Mouse (Mus musculus) heart, adult 8-10 months (tissue): ENCODE measurements at regions not wholly inside any gene's neighbourhood (a gene's known extent, or its start where the extent isn't known, plus 50 kb on each side); places are given as distances from the start of the nearest gene placed in this dataset.

Experiments
- DNase-seq: peaks from one replicate; pipeline ENCODE4 v3.0.0; 2022; ENCODE audit warnings: low spot score

DNA sequence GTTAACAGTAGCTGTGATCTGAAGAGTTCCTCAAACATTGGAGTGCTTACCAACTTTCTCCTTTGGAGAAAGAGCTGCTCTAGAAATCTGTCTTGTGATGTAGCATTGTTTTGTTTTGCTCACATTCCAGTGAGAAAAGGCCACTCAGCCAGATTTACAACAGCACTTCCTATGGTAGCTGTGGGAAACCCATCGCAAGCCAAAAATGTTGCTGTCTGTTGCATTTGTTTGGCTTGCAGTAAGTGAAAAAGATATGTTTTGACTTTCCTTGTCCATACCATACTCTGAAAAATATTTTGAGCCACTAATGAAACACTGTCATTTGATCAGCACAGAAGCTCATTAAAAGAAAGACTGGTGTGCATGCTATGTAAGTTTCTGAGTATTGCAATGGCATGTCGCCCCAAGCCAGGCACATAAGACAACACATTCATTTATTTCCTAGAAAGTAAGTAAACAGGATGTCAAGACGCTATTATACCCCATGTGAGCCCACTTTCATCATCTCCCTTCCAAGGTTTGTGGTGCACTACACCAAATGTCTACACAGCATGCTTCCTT lies 66.2 kb downstream of the Car2 start:
- no peak for DNase-seq

DNA sequence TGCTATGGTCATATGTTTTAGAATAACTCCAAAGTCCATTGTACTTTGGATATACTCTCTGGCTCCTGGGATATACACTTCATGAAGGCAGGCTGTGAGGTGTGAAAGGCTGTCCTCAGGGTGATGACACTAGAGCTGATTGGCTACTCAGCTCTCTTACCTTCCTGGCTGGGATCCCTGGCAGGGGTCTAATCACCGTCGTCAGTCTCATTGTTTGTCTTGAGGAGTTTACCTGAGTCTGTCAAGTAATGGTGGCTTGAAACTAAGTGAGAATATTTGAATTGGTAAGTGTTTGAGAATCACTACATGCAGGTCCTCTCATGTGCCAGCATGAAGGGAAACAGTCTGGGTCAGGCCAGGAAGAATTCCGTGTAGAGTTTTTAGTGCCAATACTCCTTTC lies 66.9 kb downstream of the Car2 start:
- no peak for DNase-seq

GRCm38 (mm10) chr3:14957481-14957880 lies 71.4 kb downstream of the Car2 start:
- DNase-seq = no peak

GRCm38 (mm10) chr3:14958277-14958676 lies 72.2 kb downstream of the Car2 start:
- no peak for DNase-seq

- no peak for DNase-seq
These were observed 73.5 kb downstream of the Car2 start for GRCm38 (mm10) chr3:14959586-14959985.

- DNase-seq = no peak
These were observed 78.7 kb downstream of the Car2 start for GRCm38 (mm10) chr3:14964795-14965194.

DNA sequence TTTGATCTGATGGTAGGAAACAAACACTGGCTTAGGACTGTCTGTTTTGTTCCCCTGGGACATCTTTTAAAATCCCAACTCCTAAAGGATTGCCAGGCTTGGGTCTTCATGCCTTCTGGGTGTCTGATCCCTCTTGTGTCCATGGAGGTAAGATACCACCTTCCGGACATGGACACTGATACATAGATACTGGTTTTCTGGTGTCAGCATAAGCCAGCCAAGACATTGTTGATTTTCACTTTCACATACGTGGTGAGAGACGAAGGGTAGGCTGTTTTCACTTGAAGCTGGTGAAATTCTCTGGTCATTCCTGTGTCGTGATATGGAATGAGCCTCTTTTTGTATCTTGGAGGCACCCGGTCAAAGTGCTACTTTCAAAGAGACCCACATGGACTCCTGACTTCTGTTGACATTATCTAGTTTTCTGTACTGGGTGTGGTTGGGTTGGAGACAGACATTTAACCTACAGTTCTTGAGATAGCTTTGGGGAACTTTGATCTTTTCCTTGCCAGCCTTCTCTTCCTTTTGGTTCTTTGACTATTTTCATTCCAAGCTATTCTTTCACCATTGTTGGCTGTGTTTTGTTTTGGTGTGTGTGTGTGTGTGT lies 79.5 kb downstream of the Car2 start:
- no peak for DNase-seq

DNA sequence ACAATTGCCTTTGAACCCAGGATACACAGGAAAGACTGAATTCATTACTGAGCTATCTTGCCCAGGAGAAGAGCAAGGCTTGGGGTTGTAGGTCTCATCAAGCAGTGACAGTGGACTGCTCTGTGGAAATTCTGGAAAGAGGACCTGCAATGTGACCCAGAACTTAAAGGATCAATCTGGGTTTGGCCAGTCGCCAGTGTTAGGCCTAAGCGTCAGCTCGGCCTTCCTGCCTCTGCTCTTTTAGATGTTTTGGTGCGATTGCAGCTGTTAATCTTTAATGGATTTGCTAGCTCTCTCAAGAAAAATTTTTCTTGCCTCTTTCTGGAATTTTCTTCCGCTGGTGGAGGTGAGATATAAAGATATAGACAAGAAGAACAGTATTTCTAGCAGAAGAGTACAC lies 81.2 kb downstream of the Car2 start:
- no peak for DNase-seq

GRCm38 (mm10) chr3:14968345-14968744 lies 82.3 kb downstream of the Car2 start:
- DNase-seq = no peak

GRCm38 (mm10) chr3:14969698-14970097 lies 83.6 kb downstream of the Car2 start:
- DNase-seq = no peak

DNA sequence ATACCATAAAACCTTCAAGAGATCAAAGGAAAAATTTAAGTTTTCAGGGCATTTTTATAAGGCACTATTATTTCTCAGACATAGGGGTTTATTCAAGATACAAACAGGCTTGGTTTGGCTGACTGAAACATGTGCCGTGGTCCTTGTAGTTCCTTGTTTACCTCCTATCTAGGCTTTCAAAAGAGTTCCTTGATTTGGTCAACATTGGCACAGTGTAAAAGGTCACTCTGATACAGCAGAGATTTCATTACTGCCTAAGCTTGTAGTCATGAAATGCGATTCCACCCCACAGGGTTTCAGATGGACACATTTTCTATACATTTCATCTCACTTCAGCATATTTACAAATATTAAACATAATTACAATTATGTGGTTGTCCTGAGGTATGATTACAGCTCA lies 85.6 kb downstream of the Car2 start:
- no peak for DNase-seq

GRCm38 (mm10) chr3:14974758-14975157 lies 88.7 kb downstream of the Car2 start:
- no peak for DNase-seq

DNA sequence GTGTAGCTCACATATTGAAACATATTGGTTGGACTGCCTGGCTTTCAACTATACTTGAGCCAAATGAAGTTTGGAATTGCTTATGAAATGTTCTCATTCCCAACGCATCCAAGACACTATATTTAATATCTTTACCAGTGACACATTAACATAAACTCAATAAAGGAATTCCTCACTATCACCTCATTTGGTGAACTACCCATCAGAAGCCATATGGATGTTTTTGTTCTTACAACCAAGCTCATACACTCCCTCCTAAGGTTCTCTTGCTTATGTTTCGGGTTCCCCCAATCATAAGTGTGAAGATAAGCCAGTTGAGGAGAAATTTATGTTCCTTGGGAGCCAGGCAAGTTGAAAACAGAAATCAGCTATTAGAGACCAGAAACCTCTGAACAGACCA lies 89.1 kb downstream of the Car2 start:
- no peak for DNase-seq

DNA sequence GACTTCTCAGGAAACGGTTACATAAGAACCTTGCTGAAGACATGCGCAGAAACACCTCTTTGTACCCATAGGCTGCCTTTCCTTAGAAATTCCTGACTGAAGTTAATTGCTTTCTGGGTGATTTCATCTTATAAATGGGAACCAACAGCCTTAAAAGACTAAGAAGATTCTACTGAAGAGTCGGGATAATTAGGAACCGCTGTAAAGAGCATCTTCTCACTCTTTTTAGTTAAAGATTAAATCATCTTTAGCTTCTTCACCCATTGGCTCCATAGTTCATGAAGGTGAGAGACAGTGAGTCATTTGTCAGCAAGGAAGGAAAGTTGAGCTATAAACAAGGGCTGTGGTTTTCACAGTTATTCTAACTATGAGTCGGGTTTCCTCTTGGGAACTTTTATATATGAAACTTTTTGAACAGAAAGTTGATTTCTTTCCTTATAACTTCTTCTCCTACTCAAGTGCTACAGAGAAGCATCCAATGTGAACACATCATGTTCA lies 93.1 kb downstream of the Car2 start:
- no peak for DNase-seq

DNA sequence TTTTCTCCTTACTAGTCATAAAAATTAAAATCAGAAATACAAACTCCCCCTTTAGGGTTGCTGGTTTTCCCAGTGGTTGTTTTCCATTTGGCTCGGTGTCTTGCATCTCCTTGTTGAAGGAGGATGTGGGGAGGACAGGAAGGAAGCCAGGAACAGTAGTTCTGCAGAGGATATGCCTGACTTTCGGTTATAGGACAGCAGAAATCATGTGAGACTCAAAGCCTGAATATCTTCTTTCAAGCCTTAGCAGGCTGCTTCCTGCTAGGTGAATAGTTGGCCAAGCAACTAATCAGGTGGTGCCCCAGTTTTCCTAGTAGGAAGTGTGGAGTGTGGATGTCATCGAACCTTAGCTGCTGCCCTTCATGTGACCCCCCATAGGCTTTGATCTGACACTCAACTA lies 103.6 kb downstream of the Car2 start:
- DNase-seq = no peak

DNA sequence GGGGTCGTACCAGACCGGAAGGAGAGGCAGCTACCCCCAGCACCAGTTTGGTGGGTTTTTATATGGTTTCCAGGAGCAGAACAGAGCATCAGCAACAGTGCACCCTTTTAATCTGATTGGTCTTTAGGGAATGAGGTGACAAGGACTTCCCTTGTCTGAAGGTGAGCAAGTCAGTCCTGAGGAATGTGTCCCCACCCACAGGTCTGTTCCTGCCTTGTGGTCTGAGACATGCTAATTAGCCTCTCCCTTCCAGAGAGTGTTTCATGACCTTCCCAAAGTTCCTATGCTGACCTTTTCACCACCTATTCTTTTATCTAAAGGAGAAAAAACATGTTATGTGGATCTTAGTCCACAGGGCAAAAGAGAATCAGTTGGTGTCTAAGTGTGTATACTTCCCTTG lies 107.9 kb downstream of the Car2 start:
- DNase-seq = no peak

DNA sequence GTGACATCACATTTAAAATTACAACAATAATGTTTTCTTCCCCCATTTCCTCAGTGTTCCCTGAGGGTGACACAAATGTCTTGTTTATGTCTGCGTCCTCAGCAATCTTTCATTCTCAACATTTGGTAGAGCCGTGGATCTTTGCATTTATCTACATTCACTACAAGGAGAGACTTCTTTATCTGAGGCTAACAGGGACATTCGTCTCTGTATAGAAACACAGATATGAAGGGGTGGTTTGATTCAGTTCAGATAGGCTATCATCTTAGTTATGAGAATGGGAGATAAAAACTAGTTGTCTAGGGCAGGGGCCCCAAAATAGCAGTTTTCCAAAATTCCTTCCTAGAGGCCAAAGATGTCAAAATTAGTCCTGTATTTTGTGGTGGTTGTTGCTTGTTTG lies 111.2 kb downstream of the Car2 start:
- DNase-seq = no peak

DNA sequence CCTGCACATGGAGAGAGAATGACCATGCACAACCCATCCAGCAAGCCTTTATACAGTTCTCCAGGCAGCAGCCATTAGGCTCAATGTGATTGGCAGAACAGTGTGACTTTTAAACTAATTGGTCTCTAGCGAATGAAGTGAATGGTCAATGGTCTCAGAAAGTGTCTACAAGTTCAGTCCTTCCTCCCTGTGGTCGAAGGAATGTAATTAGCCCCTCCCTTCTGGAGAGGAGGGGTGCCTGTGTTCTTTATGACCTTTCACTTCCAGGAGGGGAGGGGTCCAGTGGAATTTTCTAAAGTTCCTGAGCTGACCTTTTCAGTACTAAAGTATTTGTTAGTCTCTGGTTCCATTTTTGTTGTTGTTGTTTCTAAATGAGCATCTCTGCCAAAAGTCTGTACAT lies 112.4 kb downstream of the Car2 start:
- no peak for DNase-seq

GRCm38 (mm10) chr3:14999411-14999810 lies 113.3 kb downstream of the Car2 start:
- DNase-seq = no peak

DNA sequence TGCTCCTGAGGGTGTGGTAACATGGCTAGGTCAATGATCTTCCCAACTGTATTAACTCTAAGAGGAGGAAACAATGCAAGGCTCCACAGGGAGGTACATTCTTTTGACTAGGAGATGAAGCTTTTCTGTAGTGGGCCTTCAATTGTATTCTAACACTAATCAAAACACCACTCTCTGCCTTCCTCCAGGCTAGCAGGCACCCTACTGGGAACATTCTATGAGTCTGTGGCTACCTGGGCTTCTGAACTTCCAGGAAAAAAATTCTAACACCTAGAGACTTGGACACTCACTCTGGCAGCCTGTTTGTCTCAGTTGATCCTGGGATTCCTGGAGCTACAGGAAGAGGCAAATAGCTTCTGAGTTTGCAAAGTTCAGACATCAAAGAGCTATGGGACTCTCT lies 113.8 kb downstream of the Car2 start:
- DNase-seq = no peak

DNA sequence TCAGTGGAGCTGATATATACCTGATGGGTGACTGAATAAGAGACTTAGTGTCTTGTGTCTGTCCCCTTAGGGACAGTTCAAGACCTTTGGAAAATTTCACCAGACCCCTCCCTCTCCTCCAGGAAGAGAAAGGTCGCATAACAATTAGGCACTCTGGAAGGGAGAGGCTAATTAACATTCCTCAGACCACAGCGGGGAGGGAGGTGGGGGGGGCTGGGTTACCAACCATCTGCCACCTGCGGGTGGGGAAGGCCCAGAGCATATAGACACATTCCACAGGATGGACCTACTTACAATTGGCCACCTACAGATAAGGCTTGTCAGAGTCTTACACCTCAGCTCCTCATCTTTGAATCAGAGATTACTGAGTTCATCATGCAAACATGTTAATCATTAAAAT lies 114.6 kb downstream of the Car2 start:
- no peak for DNase-seq

DNA sequence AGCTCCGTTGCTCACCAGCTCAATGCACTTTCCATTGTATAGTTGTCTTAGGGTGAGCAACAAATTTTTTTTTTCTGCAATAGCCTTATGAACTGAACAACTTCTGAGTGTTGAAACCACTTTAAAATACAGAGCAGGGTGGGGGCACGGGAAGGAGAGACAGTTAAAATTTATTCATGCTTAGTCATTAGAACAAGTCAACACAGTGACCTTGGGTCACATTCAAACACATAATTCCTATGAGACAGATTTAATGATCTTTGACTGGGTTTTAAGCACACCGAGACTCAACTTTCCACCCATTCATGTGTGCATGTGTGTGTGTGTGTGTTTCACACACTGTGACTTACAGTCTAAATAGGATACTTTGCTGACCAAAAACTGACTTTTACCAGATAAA lies 121.7 kb downstream of the Car2 start:
- DNase-seq = no peak

DNA sequence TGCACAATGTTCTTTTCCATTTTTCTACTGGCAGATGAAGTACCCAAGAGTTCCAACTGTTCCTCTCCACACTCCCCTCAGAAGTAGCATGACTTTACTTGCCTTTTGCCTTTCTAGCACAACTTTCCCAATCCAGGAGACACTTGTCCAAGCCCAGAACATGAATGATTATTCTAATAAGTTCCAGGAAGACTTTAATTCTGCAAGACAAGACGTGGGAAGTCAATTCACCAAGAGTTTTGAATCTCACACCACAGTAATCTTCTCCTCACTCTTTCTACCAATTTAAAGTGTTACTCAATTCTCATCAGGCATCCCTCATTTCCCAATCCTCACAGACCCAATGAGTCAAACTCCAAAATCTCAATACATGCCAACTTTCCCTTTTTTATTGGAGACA lies 122.4 kb downstream of the Car2 start:
- DNase-seq = no peak

DNA sequence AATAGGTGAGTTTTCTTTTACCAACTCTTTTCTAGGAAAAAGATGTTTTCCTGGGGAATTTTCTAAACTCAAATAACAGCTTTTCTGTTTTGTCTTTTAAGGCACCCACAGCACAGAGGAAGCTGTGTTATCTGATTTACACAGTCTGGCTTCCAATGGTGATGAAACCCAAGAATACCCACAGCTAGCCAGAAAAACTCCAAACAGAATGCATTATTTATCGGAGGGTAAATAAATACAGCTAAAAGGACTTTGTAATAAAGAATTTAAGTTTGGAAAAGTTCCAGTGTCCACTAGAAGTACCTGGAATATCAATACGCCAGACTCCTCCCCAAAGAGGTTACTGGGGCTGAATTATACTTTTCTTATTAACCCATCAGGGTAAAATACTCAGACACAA lies 123.7 kb downstream of the Car2 start:
- DNase-seq = no peak
